Mouse (Mus musculus): Measurements from ENCODE around the gene Calm4. TPM values are rescaled to one million over a fixed set of nuclear protein-coding genes. Genes with fewer than 3 reads are reported as not detected.
"Not testable (repeated sequence)": the region's sequence is repeated elsewhere in the genome, so short reads cannot be mapped to it uniquely, and the experiment has no call there.

The Calm4 gene
- polyA plus RNA-seq, 1 experiment, result not detected

DNA sequence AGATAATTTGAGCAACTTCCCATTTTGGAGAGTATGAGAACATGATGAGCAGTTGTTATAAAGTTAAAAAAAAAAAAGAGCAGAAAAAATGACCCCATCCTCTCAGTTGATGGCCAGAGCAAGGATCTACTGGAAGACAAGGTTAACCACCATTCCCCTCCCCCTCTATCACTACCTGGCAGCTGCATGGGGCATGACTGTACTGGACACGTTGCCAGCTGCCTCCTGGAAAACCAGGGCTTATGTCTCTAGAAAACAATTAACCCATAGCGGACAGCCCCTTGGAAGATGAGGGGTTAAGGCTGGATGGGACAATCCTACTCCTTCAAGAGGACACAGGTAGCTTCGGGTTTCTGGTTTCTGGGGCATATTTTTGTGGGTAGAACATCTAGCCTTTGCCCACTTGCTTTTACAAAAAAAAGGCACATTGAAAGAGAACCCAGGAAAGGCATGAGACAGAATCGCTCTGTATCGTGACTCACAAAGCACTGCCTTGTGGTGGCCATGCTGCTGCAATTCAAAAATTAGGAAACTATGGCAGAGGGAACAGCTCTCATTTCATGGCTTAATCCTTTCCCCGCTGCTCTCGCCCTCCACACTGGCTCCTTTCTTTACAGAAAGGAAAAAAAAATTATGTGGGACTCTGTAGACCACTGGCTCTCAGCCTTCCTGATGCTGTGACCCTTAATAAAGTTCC, 30.3 kb upstream of the Calm4 start:
- no peaks in the 10 kb centered on the region for H3K4me1 ChIP-seq (ENCODE audit: control insufficient read depth, insufficient read depth, low read length)
- WGBS, result 42% methylated on average over 7 of the region's 7 CpGs
- no peak for TF ChIP-seq CTCF (IDR thresholded peaks at IDR 0.05; ENCODE audit: insufficient read depth, low read depth, low read length)
- TF ChIP-seq POLR2A (IDR thresholded peaks at IDR 0.05; ENCODE audit: insufficient read depth, low read depth, low read length), result no peak
- H3K27ac ChIP-seq (ENCODE audit: insufficient read depth, low read depth, low read length), result no peak overlapping the region
- H3K4me3 ChIP-seq (ENCODE audit: insufficient read depth, low read depth, low read length), result no peak overlapping the region

DNA sequence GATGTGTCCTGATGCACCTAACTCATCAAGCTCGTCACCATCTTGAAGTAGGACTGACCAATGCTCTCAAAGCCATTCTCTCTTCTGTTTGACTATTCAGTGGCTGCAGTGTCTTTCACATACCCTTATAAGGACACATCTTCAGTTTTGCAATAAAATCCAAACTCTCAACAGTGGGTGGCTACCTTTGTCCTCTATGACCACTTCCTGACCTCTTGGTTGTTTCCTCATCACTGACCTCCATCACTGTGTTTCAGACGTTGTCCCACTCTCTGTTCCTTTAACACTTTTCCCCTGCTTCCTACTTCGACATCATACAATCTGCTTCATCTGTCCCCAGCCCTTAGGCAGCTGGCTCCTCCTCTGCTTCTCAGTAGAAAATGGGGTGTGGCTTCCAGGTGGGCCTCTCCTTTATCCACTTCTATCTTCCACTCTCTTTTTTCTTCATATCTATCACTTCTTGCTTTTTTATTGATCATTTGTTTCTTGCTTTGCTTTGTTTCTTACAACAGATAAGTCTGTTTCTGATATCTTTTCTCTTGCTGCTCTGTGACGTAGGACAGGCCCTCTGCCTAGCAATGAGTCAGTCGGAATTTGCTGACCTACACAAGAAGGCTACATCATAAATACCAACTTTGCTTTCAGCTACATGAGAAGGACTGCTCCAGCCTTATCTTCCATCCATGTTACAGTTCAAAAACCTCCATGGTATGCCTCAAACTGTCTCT, 19.4 kb upstream of the Calm4 start:
- Histone ChIP-seq H3K27ac (ENCODE audit: insufficient read depth, low read depth, low read length) (no peak overlapping the region), H3K4me1 (ENCODE audit: control insufficient read depth, insufficient read depth, low read length) (no peaks in the 10 kb centered on the region), H3K4me3 (ENCODE audit: insufficient read depth, low read depth, low read length) (no peak overlapping the region)
- no peak for TF ChIP-seq CTCF (IDR thresholded peaks at IDR 0.05; ENCODE audit: insufficient read depth, low read depth, low read length)
- TF ChIP-seq POLR2A (IDR thresholded peaks at IDR 0.05; ENCODE audit: insufficient read depth, low read depth, low read length), result no peak
- WGBS, result 87% methylated on average over 5 of the region's 5 CpGs

DNA sequence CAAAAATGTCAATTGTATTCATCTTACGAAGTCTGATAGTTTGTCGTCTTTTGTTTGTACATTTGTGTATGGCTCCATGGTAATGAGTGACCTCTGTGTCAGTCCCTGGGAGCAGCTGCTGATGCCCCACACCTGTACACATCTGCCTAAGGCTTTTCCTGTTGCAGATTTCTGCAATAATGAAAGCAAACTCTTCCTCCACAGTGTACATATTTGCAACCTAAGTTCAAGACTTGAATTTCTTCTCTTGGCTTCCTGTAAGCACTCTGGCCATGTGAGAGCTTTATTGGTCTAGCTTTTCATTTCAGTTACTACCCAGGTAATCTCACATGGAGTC, 18.8 kb upstream of the Calm4 start:
- H3K4me3 ChIP-seq (ENCODE audit: insufficient read depth, low read depth, low read length), result no peak overlapping the region
- no peaks in the 10 kb centered on the region for H3K4me1 ChIP-seq (ENCODE audit: control insufficient read depth, insufficient read depth, low read length)
- 89% methylated on average over 2 of the region's 2 CpGs for WGBS
- no peak for TF ChIP-seq CTCF (IDR thresholded peaks at IDR 0.05; ENCODE audit: insufficient read depth, low read depth, low read length)
- no peak for TF ChIP-seq POLR2A (IDR thresholded peaks at IDR 0.05; ENCODE audit: insufficient read depth, low read depth, low read length)
- H3K27ac ChIP-seq (ENCODE audit: insufficient read depth, low read depth, low read length), result no peak overlapping the region

DNA sequence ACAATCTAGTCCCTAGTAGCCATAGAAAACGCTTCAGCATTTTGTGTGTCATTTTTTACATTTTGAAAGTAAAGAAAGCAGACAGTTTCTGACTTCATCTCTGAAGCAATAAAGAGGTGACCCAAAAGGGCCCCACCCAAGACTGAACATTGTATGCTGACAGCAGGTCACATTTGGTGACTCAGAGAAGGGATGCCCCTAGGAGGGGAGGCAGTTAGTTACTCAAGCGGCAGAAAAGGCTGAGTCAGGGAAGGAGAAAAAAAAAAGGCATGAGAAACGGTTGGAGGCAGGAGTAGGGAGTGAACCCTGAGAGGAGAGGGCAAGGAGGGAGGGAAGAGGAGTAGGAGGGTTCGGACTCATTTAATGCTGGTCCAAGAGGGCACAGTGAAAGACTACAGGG, 15.5 kb upstream of the Calm4 start:
- WGBS, result 62% methylated on average over 4 of the region's 4 CpGs
- H3K4me3 ChIP-seq (ENCODE audit: insufficient read depth, low read depth, low read length), result no peak overlapping the region

DNA sequence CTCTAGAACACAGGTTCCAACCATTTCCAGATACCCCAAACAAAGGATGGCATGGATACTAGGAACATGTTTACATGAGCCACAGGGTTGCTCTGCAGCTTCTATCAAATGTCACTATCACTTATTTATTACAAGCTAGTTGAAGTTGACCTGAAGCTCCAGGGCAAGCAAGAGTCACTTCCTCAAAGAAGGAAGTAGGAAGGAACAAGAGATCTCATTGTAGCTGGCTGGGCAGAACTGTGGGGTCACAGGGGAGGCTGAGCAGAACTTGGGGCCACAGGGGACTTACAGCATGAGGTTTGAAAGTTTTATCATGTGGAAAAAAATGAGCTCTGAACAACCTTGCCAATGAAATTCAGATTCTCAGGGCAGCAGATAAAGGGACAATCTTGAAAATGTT, 11.8 kb upstream of the Calm4 start:
- no peak for TF ChIP-seq POLR2A (IDR thresholded peaks at IDR 0.05; ENCODE audit: insufficient read depth, low read depth, low read length)
- no peak for TF ChIP-seq CTCF (IDR thresholded peaks at IDR 0.05; ENCODE audit: insufficient read depth, low read depth, low read length)

More for the DNA sequence above, 15.5 kb upstream of the Calm4 start:
- Histone ChIP-seq H3K4me1 (ENCODE audit: control insufficient read depth, insufficient read depth, low read length) (no peaks in the 10 kb centered on the region), H3K27ac (ENCODE audit: insufficient read depth, low read depth, low read length) (no peak overlapping the region)
- TF ChIP-seq POLR2A (IDR thresholded peaks at IDR 0.05; ENCODE audit: insufficient read depth, low read depth, low read length), result no peak
- no peak for TF ChIP-seq CTCF (IDR thresholded peaks at IDR 0.05; ENCODE audit: insufficient read depth, low read depth, low read length)

DNA sequence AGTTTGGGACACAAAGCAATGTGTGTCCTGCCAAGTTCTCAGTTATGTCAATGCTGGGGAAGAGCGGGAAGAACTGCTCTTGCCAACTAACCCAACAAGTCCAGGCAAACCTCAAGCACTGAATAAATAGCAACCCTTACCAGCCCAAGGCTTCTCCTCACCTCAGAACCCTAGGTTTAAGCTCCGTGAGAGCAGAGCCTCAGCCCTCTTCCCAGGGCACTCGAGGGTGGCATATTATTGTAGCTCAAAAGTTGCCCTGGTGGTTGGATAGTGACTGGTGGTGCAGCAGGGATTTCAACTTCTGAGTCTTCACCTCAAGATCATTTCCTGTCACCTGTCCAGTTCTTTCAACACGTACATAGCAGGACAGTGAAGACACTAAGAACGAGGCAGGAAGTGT, 6.0 kb upstream of the Calm4 start:
- no peaks in the 10 kb centered on the region for H3K4me1 ChIP-seq (ENCODE audit: control insufficient read depth, insufficient read depth, low read length)
- WGBS, result 81% methylated on average over 5 of the region's 5 CpGs
- no peak overlapping the region for H3K4me3 ChIP-seq (ENCODE audit: insufficient read depth, low read depth, low read length)
- H3K27ac ChIP-seq (ENCODE audit: insufficient read depth, low read depth, low read length), result no peak overlapping the region
- no peak for TF ChIP-seq POLR2A (IDR thresholded peaks at IDR 0.05; ENCODE audit: insufficient read depth, low read depth, low read length)
- no peak for TF ChIP-seq CTCF (IDR thresholded peaks at IDR 0.05; ENCODE audit: insufficient read depth, low read depth, low read length)

More for the DNA sequence above, 11.8 kb upstream of the Calm4 start:
- H3K4me1 ChIP-seq (ENCODE audit: control insufficient read depth, insufficient read depth, low read length), result no peaks in the 10 kb centered on the region
- H3K27ac ChIP-seq (ENCODE audit: insufficient read depth, low read depth, low read length), result no peak overlapping the region
- H3K4me3 ChIP-seq (ENCODE audit: insufficient read depth, low read depth, low read length), result no peak overlapping the region

DNA sequence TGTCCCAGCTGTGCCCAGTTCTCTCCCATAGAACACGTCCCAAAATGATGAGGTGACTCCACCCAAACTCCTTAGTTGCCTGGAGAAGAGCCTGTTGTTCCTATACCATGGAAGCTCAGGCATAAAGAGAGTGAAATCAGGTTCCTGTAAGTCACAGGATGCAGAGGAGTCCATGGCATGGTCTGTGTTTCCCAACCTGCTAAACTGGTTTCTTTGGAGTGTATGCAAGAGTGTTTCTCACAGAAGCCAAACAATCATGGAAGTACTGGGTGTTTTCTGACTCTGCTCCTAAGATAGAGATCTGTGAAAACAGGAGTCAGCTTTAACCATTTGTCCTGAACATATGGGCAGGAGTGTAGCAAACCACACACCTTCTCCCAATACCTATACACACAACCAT, 5.6 kb upstream of the Calm4 start:
- no peak overlapping the region for H3K27ac ChIP-seq (ENCODE audit: insufficient read depth, low read depth, low read length)
- TF ChIP-seq POLR2A (IDR thresholded peaks at IDR 0.05; ENCODE audit: insufficient read depth, low read depth, low read length), result no peak
- WGBS, result 64% methylated on average over 1 of the region's 1 CpGs
- no peaks in the 10 kb centered on the region for H3K4me1 ChIP-seq (ENCODE audit: control insufficient read depth, insufficient read depth, low read length)
- no peak overlapping the region for H3K4me3 ChIP-seq (ENCODE audit: insufficient read depth, low read depth, low read length)

DNA sequence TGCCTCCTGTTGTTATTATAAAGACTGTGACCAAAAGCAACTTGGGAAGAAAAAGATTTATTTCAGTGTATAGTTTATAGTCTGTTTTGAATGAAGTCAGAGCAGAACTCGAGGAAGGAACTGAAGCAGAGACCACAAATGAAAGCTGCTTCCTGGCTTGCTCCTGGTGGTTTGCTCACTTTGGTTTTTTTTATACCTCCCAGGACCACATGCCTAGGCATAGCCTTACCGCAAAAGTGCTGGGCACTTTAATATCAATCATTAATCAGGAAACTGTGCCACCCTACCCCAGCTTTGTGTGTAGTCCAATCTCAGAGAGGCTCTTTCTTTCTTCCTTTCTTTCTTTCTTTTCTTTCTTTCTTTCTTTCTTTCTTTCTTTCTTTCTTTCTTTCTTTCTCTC, 5.1 kb upstream of the Calm4 start:
- Histone ChIP-seq H3K27ac (ENCODE audit: insufficient read depth, low read depth, low read length) (no peak overlapping the region), H3K4me1 (ENCODE audit: control insufficient read depth, insufficient read depth, low read length) (no peaks in the 10 kb centered on the region), H3K4me3 (ENCODE audit: insufficient read depth, low read depth, low read length) (no peak overlapping the region)
- TF ChIP-seq POLR2A (IDR thresholded peaks at IDR 0.05; ENCODE audit: insufficient read depth, low read depth, low read length), result no peak
- 56% methylated on average over 2 of the region's 2 CpGs for WGBS

DNA sequence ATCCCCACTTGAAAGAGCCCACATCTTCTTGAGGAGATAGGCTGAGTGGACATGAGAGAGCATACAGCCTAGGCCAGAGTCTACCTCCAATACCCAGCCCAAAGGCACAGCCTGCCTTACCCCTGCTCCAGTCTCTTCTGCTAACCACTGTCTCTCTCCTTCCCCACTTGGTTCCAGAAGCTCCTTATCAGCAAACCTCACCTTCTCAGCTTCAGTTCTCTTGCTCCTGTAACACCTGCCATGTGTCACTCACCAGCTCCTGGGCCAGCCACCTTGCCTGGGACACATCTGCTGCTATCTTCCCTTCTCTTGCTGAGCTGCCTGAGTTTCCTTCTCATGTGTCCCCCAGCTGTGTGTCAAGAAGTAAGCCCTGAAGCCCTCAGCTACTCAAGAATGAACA, 3.9 kb upstream of the Calm4 start:
- H3K4me1 ChIP-seq (ENCODE audit: control insufficient read depth, insufficient read depth, low read length); H3K4me3 ChIP-seq (ENCODE audit: insufficient read depth, low read depth, low read length); H3K27ac ChIP-seq (ENCODE audit: insufficient read depth, low read depth, low read length): not testable (repeated sequence)

DNA sequence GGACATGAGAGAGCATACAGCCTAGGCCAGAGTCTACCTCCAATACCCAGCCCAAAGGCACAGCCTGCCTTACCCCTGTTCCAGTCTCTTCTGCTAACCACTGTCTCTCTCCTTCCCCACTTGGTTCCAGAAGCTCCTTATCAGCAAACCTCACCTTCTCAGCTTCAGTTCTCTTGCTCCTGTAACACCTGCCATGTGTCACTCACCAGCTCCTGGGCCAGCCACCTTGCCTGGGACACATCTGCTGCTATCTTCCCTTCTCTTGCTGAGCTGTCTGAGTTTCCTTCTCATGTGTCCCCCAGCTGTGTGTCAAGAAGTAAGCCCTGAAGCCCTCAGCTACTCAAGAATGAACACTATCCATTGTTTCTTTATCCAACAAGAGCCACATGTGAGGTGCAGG, 3.1 kb downstream of the Calm4 start:
- not testable (repeated sequence) for H3K27ac ChIP-seq (ENCODE audit: insufficient read depth, low read depth, low read length); H3K4me1 ChIP-seq (ENCODE audit: control insufficient read depth, insufficient read depth, low read length); H3K4me3 ChIP-seq (ENCODE audit: insufficient read depth, low read depth, low read length)
